Mouse (Mus musculus) heart, embryonic 15.5 days (tissue): ENCODE measurements around the gene Trim46. TPM values are rescaled to one million over a fixed set of nuclear protein-coding genes. Genes with fewer than 3 reads are reported as not detected.

Source experiments
- ATAC-seq: fragments of 200-750 bp; cut with Nextera tagmentation; replicated peaks from 2 replicates; pipeline ENCODE4 v1.8.0; 2017; ENCODE audit warnings: low read depth, moderate TSS enrichment; ENCODE audit not compliant: insufficient number of reproducible peaks, insufficient read depth, low FRiP score
- H3K27ac ChIP-seq: fragments of 300-500 bp; sonication (generic); 2 replicates; pipeline ENCODE4 v1.5.1; 2015; ENCODE audit warnings: mild to moderate bottlenecking, inconsistent platforms
- H3K27me3 ChIP-seq: fragments of 300-500 bp; sonication (generic); 2 replicates; pipeline ENCODE4 v1.6.1; 2015; ENCODE audit warnings: inconsistent platforms
- H3K36me3 ChIP-seq: fragments of 300-500 bp; sonication (generic); 2 replicates; pipeline ENCODE4 v1.6.1; 2015; ENCODE audit warnings: mild to moderate bottlenecking, inconsistent platforms
- H3K4me1 ChIP-seq: fragments of 300-500 bp; sonication (generic); replicated peaks from 2 replicates; pipeline ENCODE4 v1.6.1; 2015; ENCODE audit warnings: inconsistent platforms
- H3K4me2 ChIP-seq: fragments of 300-500 bp; sonication (generic); 2 replicates; pipeline ENCODE4 v1.6.1; 2015; ENCODE audit warnings: inconsistent platforms, mild to moderate bottlenecking, moderate library complexity
- H3K4me3 ChIP-seq: fragments of 300-500 bp; sonication (generic); 2 replicates; pipeline ENCODE4 v1.5.1; 2015; ENCODE audit warnings: mild to moderate bottlenecking, inconsistent platforms
- H3K9ac ChIP-seq: fragments of 300-500 bp; sonication (generic); 2 replicates; pipeline ENCODE4 v1.6.1; 2015; ENCODE audit warnings: mild to moderate bottlenecking, inconsistent platforms
- H3K9me3 ChIP-seq: fragments of 300-500 bp; sonication (generic); replicated peaks from 2 replicates; pipeline ENCODE4 v1.6.1; 2016; ENCODE audit warnings: inconsistent platforms
- WGBS: fragments of 180-500 bp; shearing (Covaris S2); methylation state at CpG from one replicate; pipeline ENCODE4 v1.1.7; 2015; ENCODE audit warnings: mixed read lengths; 5-methylcytosine and 5-hydroxymethylcytosine counted together
- polyA plus RNA-seq: library from polyadenylated mRNA; unstranded; fragments of >200 nt; fragmentation: Nextera tagmentation; extraction: Ambion mirVana; gene quantifications from 2 replicates; pipeline ENCODE4 v1.2.1, GENCODE M21; 2015

Trim46 gene
- polyA plus RNA-seq, 1 experiment from 2014 or later, result 0.79 TPM

GRCm38 (mm10) chr3:89231772-89232275, 14.3 kb downstream of the Trim46 start:
- peaks cover 31% of the 10 kb centered on the region for H3K4me1 ChIP-seq
- H3K27me3 ChIP-seq, result peaks cover 23% of the 10 kb centered on the region
- no peak overlapping the region for H3K27ac ChIP-seq
- H3K36me3 ChIP-seq, result no peaks in the 10 kb centered on the region
- no peak overlapping the region for H3K9ac ChIP-seq
- no peaks in the 10 kb centered on the region for H3K9me3 ChIP-seq
- ATAC-seq, result no peak
- 72% methylated on average over 16 of the region's 16 CpGs for WGBS
- H3K4me3 ChIP-seq, result no peak overlapping the region
- no peak overlapping the region for H3K4me2 ChIP-seq

- H3K4me2 ChIP-seq, result no peak overlapping the region
- ATAC-seq, result no peak
- H3K27ac ChIP-seq, result no peak overlapping the region
- peaks cover 25% of the 10 kb centered on the region for H3K27me3 ChIP-seq
- H3K4me3 ChIP-seq, result no peak overlapping the region
- H3K9me3 ChIP-seq, result no peaks in the 10 kb centered on the region
- WGBS, result 48% methylated on average over 7 of the region's 7 CpGs
- peaks cover 33% of the 10 kb centered on the region for H3K4me1 ChIP-seq
- no peak overlapping the region for H3K9ac ChIP-seq
- no peaks in the 10 kb centered on the region for H3K36me3 ChIP-seq
These were observed 14.8 kb downstream of the Trim46 start for GRCm38 (mm10) chr3:89231345-89231744.

GRCm38 (mm10) chr3:89230561-89230960, 15.5 kb downstream of the Trim46 start:
- Histone ChIP-seq H3K36me3 (no peaks in the 10 kb centered on the region), H3K4me1 (peaks cover 33% of the 10 kb centered on the region), H3K27ac (no peak overlapping the region), H3K27me3 (peaks cover 32% of the 10 kb centered on the region), H3K4me2 (no peak overlapping the region), H3K9ac (no peak overlapping the region), H3K4me3 (no peak overlapping the region), H3K9me3 (no peaks in the 10 kb centered on the region)
- 71% methylated on average over 2 of the region's 2 CpGs for WGBS
- no peak for ATAC-seq

GRCm38 (mm10) chr3:89229276-89229675, 16.8 kb downstream of the Trim46 start:
- Histone ChIP-seq H3K27me3 (peaks cover 32% of the 10 kb centered on the region), H3K27ac (no peak overlapping the region), H3K9me3 (no peaks in the 10 kb centered on the region), H3K4me3 (no peak overlapping the region), H3K4me1 (peaks cover 33% of the 10 kb centered on the region), H3K36me3 (no peaks in the 10 kb centered on the region), H3K4me2 (0 out of 2 replicates have a peak overlapping the region, but pooled peaks have one; percentile 66), H3K9ac (no peak overlapping the region)
- ATAC-seq, result no peak
- 59% methylated on average over 4 of the region's 4 CpGs for WGBS

GRCm38 (mm10) chr3:89228836-89229235, 17.3 kb downstream of the Trim46 start, which contains the start of gene Muc1:
TSS of gene Muc1 (plus strand) at chr3:89229057.
- Histone ChIP-seq H3K36me3 (no peaks in the 10 kb centered on the region), H3K4me1 (peaks cover 29% of the 10 kb centered on the region), H3K9ac (peak within 1 kb of the TSS; percentile 56; the same call in 1 of the 2 replicates), H3K4me2 (peak within 1 kb of the TSS; percentile 66), H3K4me3 (peak within 1 kb of the TSS; percentile 55), H3K9me3 (no peaks in the 10 kb centered on the region), H3K27ac (peak within 1 kb of the TSS; percentile 56), H3K27me3 (peaks cover 32% of the 10 kb centered on the region)
- ATAC-seq, result no peak
- WGBS, result 36% methylated on average over 10 of the region's 10 CpGs

- Histone ChIP-seq H3K36me3 (no peaks in the 10 kb centered on the region), H3K9ac (peak overlapping the region; percentile 56; the same call in 1 of the 2 replicates), H3K27me3 (peaks cover 32% of the 10 kb centered on the region), H3K27ac (peak overlapping the region; percentile 56), H3K4me3 (peak overlapping the region; percentile 55), H3K9me3 (no peaks in the 10 kb centered on the region), H3K4me2 (peak overlapping the region; percentile 66), H3K4me1 (peaks cover 22% of the 10 kb centered on the region)
- under 1% methylated on average over 20 of the region's 20 CpGs for WGBS
- peak; percentile 63 for ATAC-seq
These were observed 17.9 kb downstream of the Trim46 start for GRCm38 (mm10) chr3:89228180-89228549.

- Histone ChIP-seq H3K9me3 (no peaks in the 10 kb centered on the region), H3K27me3 (peaks cover 32% of the 10 kb centered on the region), H3K9ac (0 out of 2 replicates have a peak overlapping the region, but pooled peaks have one; percentile 26), H3K4me1 (peaks cover 17% of the 10 kb centered on the region), H3K4me3 (peak overlapping the region; percentile 55), H3K27ac (peak overlapping the region; percentile 56), H3K4me2 (peak overlapping the region; percentile 66), H3K36me3 (no peaks in the 10 kb centered on the region)
- peak; percentile 74 for ATAC-seq
- WGBS, result 4% methylated on average over 41 of the region's 41 CpGs
These were observed 18.6 kb downstream of the Trim46 start for GRCm38 (mm10) chr3:89227307-89228179.

GRCm38 (mm10) chr3:89226900-89227299, 19.2 kb downstream of the Trim46 start, which contains the start of gene Mtx1:
TSS of gene Mtx1 (minus strand) at chr3:89227088.
- peak within 1 kb of the TSS; percentile 66 for H3K4me2 ChIP-seq
- H3K4me3 ChIP-seq, result peak within 1 kb of the TSS; percentile 55
- 0 out of 2 replicates have a peak within 1 kb of the TSS, but pooled peaks have one; percentile 26 for H3K9ac ChIP-seq
- H3K27me3 ChIP-seq, result peaks cover 32% of the 10 kb centered on the region
- no peaks in the 10 kb centered on the region for H3K9me3 ChIP-seq
- peaks cover 17% of the 10 kb centered on the region for H3K4me1 ChIP-seq
- WGBS, result 10% methylated on average over 20 of the region's 21 CpGs
- peak; percentile 1; the same call in 1 of the 2 replicates for ATAC-seq
- H3K36me3 ChIP-seq, result no peaks in the 10 kb centered on the region
- H3K27ac ChIP-seq, result peak within 1 kb of the TSS; percentile 56

GRCm38 (mm10) chr3:89226361-89226760, 19.7 kb downstream of the Trim46 start:
- WGBS, result 60% methylated on average over 11 of the region's 11 CpGs
- H3K27me3 ChIP-seq, result peaks cover 32% of the 10 kb centered on the region

GRCm38 (mm10) chr3:89225918-89226317, 20.2 kb downstream of the Trim46 start:
- Histone ChIP-seq H3K4me2 (peak overlapping the region; percentile 17; the same call in 1 of the 2 replicates), H3K9ac (no peak overlapping the region), H3K9me3 (no peaks in the 10 kb centered on the region), H3K4me3 (no peak overlapping the region), H3K27me3 (peaks cover 32% of the 10 kb centered on the region), H3K4me1 (peaks cover 17% of the 10 kb centered on the region), H3K27ac (no peak overlapping the region), H3K36me3 (no peaks in the 10 kb centered on the region)
- no peak for ATAC-seq
- WGBS, result 60% methylated on average over 4 of the region's 4 CpGs

More at GRCm38 (mm10) chr3:89226361-89226760, 19.7 kb downstream of the Trim46 start:
- H3K4me3 ChIP-seq, result peak overlapping the region; percentile 55; the same call in 1 of the 2 replicates
- peak overlapping the region; percentile 17; the same call in 1 of the 2 replicates for H3K4me2 ChIP-seq
- H3K27ac ChIP-seq, result no peak overlapping the region
- no peak overlapping the region for H3K9ac ChIP-seq
- peaks cover 17% of the 10 kb centered on the region for H3K4me1 ChIP-seq
- no peaks in the 10 kb centered on the region for H3K36me3 ChIP-seq
- no peaks in the 10 kb centered on the region for H3K9me3 ChIP-seq
- no peak for ATAC-seq

- Histone ChIP-seq H3K9ac (no peak overlapping the region), H3K27me3 (peaks cover 28% of the 10 kb centered on the region), H3K36me3 (no peaks in the 10 kb centered on the region), H3K27ac (no peak overlapping the region), H3K4me3 (no peak overlapping the region), H3K4me1 (peaks cover 17% of the 10 kb centered on the region), H3K9me3 (no peaks in the 10 kb centered on the region), H3K4me2 (peak overlapping the region; percentile 17; the same call in 1 of the 2 replicates)
- WGBS, result 63% methylated on average over 12 of the region's 12 CpGs
- no peak for ATAC-seq
These were observed 20.7 kb downstream of the Trim46 start for GRCm38 (mm10) chr3:89225321-89225815.
